Mouse (Mus musculus) right cerebral cortex, postnatal 36 days (tissue): ENCODE measurements around the gene Tbck.

ENCODE experiments used
- DNase-seq, 2 experiments: peaks; one replicate each; pipeline ENCODE4 v3.0.0; 2022; ENCODE audit warnings: low spot score in 2 of 2, mixed read lengths in 1 of 2

The Tbck gene

DNA sequence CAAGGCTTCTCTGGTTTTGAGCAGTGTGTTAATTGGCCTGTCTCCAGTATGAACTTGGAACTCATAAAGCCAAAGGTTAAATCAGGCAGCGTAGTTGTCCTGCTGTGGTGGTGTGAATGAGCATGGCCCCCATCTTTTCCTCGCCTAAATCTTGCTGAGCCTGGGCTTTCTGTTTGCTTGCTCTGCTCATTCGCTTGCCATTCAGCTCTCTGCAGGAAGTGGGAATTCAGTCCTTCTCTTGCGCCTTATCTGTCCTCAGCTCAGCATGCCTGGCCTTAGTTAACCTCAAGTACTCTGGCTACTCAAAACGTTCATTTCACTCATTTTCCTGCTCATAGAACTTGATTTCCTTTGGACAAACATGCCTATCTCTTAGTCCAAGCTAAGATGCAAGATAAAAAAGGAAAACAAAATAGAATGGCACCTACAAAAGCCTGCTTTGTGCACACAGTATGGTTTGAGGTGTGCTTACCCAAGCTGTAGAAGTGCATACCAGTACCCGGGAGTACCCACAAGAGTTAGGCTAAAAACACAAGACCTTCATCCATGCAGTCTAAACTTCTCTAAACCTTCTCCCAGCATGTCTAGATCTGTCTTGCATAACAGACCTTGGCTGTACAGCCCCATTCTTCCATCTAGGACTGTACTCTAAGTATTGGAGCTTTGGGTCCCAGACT, 151.3 kb downstream of the Tbck start:
- DNase-seq: no peak

DNA sequence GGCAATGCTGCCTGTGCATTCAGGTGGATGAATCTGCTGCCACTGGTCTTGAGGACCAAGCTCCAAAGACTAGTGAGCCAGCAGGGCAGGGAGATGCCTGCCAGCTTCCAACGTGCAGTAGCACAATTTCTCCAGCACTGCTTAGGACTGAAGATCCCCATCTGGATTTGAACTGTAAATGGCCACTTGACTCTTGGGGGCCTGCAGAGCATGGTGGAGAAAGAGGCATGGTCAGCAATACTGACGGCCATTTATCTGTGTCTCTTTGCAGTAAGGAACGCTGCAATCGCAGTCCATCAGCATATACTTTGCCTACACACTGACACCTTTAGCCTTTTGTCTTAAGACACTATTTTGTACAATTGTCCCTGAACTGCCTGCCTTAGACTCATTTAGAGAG, 153.2 kb downstream of the Tbck start:
- no peak for DNase-seq

DNA sequence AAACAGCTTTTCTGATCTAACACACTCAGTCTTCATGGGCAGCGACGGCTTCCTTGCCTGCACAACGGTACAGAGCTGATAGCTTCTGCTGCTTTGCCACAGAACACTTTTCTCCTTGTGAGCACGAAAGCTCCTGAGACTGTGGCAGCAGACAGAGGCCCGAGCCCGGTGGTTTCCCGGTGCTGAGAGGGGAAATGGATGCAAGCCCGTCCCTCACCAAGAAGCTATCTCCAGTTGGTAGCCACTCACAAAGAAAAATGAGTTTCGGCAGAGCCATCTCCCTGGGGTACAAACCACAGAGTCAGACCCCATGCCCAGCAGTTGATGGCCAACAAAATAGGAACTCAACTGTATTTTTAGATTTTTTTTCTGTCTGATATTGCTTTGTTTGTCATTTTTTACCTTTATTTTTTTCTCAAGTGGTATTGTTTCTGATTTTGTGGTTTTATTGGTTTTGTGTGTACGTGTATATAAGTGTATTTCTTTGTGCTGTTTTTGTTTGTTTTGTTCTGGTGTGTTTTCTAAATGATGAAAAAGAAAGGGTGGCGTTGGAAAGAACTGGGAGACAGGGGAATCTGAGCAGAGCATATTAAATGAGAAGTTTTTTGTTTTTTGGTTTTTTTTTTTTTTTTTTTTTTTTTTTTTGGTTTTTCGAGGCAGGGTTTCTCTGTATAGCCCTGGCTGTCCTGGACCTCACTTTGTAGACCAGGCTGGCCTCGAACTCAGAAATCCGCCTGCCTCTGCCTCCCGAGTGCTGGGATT, 154.9 kb downstream of the Tbck start:
- DNase-seq: no peak

DNA sequence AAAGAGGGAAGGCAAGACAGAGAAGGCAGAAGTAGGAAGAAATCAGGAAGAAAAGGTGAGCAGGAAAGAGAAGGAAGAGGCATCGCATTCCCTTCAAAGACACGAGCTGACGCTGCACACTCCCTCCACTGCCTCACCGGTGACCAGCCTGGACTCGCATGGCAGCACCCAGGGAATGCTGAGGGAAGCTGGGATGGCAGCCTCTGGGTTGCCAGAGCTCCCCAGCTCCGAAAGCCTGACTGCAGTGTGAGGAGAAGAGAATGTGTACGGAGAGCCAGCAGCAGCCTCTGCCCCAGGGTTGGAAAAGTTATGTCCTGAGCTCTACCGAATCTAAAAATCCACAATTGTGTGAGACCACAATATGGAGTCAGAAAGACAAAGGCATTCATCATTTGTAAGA, 155.6 kb downstream of the Tbck start:
- no peak for DNase-seq

DNA sequence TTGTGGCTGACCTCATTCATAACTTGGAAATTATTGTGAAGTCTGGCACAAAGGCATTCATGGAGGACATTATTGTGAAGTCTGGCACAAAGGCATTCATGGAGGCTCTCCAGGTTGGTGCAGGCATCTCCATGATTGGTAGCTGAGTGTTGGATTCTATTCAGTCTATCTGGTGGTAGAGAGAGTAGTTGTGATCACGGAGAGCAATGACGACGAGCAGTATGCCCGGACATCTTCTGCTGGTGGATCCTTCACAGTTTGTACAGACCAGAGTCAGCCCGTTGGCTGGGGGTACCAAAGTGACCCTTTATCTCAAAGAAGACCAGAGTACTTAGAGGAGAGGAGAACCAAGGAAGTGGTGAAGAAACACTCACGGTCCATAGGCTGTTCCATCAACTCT, 158.7 kb downstream of the Tbck start:
- no peak for DNase-seq

DNA sequence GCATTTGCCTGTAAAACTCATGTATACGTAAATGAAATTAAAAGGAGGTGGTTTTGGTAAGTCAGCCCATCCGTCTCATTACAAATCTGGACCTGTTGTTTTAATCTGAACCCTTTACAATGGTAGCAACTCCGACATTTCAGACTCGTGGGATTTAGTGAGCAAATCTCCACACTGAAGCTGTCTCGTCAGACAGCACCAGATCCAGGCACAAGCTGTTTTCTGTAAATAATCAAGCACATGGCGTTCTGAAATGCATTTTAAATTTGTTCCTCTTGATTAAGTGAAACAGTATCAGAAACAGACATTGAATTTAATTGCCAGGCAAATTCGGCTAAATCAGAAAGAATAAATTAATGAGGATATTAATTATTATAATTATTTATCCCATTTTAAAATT, 165.7 kb downstream of the Tbck start:
- DNase-seq: no peak

DNA sequence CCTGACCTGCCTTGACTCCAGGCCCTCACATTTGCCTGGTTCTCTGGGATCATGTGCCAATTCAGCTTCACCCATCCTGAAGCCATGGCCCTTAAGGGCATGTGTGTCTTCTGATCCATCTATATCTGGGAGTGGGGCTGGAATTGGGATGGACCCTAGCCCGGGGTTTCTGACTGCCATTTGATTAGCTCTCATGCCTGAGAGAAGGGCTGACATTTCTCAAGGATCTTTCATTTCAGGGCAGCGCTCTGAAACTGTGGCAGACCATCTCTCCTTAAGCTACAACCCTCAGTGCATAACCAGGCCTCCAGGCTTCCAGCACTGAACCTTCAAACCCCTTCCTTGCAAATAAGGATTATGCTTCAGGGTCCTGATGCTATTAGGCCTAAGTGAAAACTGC, 166.5 kb downstream of the Tbck start:
- DNase-seq: no peak

DNA sequence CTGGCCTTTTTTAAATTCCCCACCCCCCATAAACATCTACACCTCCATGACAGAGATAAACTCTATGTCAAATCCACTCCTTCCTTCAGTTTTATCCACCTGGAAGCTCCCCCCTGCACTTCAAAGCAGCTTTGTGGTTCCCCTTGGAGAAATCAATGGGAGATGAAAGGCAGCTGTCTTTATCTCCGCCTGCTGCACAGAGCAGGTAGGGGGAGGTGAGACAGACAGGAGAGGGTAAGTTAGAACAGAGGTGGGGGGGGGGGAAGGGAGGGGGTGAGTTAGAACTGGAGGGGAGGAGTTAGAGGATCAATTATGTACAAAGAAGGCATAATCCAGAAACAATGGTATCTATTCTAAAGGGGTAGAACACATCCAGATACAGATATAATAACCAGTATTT, 167.5 kb downstream of the Tbck start:
- no peak for DNase-seq

DNA sequence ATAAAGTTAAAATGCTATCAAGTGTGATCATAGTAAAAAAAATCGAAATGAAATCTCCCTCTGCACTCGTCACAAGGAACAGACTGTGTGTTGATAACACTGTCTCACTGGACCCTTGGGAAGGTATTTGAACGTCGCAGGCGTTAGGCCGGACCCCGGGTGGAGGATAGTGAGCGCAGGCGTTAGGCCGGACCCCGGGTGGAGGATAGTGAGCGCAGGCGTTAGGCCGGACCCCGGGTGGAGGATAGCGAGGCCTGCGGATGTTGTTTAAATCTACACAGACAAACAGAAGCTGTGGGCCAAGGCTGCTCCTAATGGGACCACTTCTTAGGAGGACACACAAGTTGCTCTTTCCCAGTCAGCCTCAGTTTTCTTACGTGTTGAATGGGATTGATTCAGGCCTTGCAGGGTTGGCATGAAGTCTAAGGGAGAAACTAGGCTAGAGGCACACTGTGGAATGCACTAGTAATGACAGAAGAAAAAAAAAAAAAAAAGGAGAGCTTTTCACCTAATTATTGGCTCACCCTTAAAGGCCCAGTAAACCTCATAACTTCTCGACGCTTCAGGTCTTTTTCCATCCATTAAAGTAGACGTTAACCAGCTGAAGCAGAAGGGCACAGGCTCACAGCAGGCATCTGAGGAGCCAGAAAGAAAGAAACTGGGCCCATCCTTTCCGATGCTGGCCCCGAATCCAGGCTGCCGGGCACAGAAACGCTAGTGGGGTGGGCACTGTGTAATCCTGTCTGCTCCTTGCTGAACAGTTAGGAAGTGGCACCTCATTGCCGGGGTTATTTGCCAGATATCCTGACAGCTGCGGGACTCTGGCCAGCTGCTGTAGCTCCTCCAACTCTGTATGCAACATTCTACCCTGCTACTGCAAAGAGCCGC, 168.1 kb downstream of the Tbck start:
- no peak for DNase-seq

DNA sequence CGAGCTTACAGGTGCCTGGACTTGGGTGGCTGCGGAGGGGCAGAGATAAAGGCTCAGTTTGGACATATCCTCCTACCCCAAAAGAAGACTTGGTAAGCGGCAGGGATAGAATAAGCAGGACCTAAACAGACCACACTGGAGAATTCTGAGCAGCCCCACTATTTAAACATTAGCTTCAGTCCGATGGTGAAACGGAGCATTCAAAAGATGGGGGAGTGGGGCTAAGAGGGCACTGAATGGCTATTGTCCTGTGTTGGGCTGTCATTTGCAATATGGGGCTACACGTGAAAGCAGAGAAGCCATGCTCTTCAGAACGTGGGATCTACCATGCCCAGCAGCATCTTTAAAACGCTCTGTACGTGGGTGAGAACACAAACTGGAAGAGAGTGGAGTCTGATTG, 170.3 kb downstream of the Tbck start:
- no peak for DNase-seq

DNA sequence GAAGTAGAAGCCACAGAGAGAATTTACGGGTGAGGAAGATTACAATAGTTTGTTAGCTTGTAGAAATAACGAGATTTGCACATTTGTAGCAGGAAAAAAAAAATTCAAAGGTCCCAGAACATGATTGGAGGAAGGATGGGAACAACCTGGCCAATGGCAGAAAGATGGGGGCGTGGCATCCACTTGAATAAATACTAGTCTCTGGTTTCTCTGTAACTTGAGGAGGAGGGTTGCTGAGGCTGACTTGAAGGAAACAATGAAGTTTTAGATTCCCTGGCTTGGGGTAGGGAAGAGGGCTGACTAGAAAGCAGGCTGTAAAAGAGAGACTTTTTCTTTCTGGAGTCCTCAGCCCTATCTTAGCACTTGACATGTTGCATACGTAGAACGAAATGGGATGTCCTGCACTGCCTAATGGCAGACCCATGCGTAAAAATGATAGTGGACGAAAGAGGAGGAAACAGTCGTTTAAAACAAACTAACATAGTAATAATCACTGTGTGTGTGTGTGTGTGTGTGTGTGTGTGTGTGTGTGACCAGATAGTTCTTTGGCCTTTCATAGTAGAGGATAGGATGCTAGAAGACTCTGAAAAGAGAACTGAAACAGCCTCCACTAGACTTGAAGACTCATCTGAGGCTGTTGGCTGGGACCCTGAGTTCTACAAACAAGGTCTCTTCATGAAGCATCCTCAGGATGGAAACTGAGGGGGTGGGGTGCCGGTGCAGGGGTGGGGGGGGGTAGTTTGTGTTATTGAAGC, 171.7 kb downstream of the Tbck start:
- no peak for DNase-seq

DNA sequence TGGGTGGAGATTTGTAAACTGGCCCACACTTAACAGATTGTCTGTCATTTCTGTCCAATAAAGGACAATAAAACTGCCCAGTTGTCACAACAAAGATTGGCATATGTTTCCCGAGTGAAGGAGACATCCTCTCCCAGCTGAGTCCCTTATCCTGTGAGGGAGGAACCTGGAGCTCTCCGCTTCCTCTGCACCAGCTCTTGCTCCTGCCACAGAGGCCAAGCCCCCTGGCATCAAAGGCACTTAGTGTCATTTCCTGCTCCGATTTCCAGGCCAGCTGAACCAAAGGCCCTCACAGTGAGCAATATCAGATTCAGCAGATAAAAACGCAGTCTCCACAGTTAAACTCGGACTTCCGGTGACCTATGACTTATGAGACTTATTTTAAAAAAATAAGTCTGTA, 172.7 kb downstream of the Tbck start:
- no peak for DNase-seq

DNA sequence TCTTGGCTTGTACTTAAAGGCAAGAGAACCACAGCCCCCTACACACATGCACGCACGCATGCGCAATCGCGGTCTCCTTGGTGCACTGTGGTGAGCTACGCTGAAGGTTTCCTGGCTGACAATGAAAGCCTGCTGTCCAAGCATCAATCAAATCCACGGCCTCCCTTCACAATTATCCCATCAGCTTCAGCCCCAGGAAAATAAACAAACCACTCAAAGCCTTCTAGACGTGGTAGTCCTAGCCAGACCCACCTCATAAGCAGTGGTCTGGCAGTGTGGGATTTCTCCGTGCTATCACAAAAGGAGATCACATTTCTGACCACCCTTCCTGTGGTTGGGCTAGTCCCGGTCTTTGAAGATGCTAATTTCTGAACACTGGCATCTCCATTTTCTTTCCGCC, 174.9 kb downstream of the Tbck start:
- no peak for DNase-seq

DNA sequence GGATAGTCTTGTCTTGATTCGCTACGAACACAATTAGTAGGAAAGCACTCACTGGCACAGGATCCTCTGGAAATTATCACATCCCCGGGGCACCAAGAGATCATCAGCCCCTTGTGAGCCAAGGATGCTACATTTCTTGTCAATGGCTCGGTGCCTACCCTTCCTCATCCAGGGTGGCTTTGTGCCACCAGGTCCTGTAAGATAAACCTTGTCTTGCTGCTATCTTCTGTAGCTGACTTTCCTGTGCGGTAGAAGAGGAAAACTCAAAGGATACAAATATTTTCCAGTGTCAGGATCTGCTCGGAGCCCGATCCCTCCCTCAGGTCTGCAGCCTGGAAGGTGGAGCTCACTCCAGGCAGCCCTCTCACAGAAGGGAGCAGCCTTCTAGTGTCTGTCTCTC, 175.6 kb downstream of the Tbck start:
- no peak for DNase-seq

DNA sequence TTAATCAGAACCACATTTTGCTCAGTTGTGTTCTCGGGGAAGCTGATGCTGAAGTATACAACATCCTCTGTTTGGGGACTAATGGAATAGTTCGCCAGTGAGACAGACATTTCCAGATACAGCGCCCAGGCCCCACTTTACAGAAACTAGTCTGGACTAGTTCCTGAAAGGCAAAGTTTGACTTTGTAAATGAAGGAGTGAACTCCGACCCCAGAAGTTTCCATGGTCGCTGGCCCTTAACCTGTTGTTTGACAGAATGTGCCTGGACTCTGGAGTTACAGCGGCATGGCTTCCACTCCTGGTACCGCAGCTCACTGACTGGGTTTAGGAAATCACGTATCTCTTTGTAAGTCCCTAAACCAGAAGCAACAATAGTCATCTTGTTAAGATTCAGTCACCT, 176.9 kb downstream of the Tbck start:
- DNase-seq: no peak

DNA sequence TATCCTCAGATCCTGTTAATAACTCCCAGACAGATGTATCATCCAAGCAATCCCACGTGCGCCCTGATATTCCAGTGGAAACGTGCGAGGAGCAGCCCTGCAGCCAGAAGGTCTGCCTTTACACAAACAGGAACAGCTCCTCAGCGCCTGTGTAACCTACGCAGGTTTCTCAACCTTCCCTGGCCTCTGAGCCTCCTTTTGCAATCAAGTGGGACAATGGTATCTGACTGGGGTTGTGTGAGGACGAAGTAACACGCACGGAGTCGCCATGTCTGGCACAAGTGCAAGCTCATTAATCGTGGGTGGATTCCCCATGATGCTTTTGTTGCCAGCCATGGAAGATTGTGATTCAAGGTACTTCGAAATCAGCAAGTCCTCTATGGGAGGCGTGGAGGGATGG, 179.9 kb downstream of the Tbck start:
- DNase-seq: no peak

DNA sequence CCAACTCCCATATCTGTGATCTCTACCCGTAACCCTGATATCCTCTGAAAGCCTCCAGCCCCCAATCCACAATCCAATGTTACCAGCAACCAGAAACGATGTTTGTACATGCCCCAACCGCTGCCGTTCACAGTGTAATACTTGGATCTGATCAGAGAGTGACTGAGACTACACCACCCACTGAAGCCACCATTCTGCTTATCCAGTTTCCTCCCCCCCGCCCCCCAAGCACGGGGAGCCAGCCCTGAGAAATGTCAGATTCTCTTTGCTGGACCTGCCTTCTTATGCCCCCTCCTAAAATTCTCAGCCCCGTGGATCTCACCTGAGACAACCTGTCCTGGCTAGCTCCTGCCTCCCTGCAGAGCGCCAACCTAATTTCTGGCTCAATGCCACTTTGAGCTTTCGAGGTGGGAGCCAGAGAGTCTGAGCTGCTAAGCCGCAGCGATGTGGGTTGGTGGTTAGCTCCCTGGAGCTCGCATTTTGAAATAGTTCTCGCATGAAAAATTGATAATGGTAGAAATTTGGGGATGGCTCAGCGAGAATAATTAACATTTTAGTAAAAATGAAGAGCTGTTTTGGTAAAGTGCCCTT, 180.5 kb downstream of the Tbck start:
- no peak for DNase-seq

DNA sequence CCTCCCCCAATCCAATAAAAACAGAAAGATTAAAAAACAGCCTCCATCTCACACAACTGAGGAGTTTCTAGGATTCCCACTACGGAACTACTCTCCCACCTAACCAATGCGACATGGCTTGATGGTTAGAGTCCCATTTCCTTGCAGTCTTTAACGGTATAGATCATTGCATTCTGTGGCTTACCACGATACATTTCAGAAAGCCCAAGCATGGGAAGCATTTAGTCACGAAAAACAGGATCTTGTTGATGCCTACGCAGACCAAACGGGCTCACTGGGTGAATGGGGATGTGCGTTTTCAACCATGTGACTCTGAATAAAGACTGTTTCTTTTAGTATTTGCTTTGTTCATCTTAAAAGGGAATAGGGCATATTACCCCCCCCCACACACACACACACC, 181.0 kb downstream of the Tbck start:
- DNase-seq: no peak

DNA sequence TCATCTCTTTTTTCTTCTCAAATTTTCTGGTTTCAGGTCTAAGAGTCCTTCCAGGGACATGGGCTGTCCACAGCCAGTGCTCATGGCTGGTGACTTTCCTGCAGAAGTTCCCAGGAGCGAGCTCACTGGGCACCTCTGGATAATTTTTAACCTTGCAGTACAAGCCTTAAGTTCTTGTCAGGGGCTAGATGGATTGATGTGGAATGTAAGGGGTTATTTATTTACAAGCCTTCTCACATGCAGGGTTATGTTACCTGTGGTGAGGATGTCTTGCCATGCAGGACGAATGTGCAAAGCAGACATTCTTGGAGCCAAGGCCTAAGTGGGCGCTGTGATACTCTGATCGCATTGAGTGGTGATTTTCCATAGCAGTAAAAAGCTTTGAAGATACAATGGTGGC, 181.7 kb downstream of the Tbck start:
- DNase-seq: no peak

DNA sequence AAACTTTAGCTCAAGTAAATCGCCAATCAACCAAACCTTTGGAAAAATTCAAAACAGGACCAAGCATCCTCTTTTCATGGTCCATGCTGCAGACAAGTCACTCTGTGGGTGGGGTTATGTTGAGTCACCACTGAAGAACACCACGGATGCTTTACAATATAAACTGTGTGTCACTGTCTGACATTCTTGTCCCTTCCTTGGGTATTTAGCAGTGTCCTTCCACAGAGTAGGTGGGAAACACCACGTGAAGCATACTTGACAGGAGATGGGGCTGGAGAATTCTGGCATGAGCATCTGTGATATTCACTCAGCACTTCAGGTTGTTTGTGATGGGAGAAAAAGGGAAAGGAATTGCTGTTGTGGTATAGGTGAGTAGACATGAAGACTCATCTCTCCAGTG, 183.0 kb downstream of the Tbck start:
- DNase-seq: no peak

DNA sequence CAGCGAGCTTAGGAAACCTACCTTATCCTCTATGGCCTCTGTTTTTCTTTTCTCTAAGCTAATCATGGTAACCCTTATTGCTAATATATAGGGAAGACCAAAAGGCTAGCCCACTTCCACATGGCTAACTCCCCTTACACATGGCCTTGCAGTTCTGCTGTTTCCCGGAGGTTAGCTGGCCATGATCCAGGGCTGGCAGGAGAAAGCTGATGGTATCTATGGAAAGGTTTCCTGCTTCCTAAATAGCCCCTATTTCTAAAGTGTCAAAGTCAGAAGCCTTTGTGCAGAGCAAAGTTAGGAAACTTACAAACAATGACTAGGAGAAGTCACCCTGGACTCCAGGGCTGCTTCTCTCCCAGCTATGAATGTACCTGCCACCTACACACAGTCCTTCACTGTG, 184.9 kb downstream of the Tbck start:
- no peak for DNase-seq

DNA sequence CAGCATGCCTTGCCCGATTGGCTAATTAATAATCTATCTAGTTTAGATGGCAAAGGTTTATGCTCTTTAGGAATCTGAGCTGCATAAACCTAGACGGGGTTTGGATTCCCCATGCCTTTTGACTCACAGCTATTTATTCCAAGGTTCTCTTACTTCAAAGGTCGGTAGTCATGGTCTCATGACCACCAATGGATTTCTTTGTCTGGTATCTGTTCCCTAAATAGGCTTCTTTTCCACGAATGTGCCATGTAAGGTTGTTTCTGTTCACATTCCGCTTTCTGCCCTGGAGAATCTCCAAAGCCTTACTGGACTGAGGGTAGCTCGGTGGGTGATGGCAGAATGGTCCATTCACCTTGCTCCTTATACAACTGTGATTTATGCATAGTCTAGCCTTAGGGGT, 186.1 kb downstream of the Tbck start:
- DNase-seq: no peak
